Mouse (Mus musculus) MEL (cell line): ENCODE measurements around the gene Gm14137.

ENCODE experiments used
- BHLHE40 ChIP-seq: IDR thresholded peaks from 2 replicates; pipeline ENCODE4 v1.6.1; 2012; ENCODE audit warnings: low read depth, mild to moderate bottlenecking, inconsistent platforms, low read length, improper control_type of control experiment, borderline replicate concordance
- CTCF ChIP-seq, 3 experiments: IDR thresholded peaks in 2 of 3; conservative IDR thresholded peaks in 1 of 3; 2 replicates each; pipeline ENCODE4 v1.5.1; 2011 to 2012; ENCODE audit warnings: low read length in 3 of 3, low read depth in 2 of 3, mild to moderate bottlenecking in 2 of 3, improper control_type of control experiment in 1 of 3, inconsistent platforms in 1 of 3, mixed read lengths in 1 of 3, moderate library complexity in 1 of 3; ENCODE audit not compliant: control insufficient read depth in 1 of 3, insufficient read depth in 1 of 3, poor library complexity in 1 of 3, severe bottlenecking in 1 of 3
- E2F4 ChIP-seq: IDR thresholded peaks from 2 replicates; pipeline ENCODE4 v1.6.1; 2011; ENCODE audit warnings: low read depth, low read length, improper control_type of control experiment, borderline replicate concordance
- EP300 ChIP-seq, 2 experiments: IDR thresholded peaks; 2 replicates each; pipeline ENCODE4 v1.6.1; 2011; ENCODE audit warnings: improper control_type of control experiment in 2 of 2, low read length in 2 of 2, low read depth in 1 of 2, mild to moderate bottlenecking in 1 of 2
- GATA1 ChIP-seq: IDR thresholded peaks from 2 replicates; pipeline ENCODE4 v1.6.1; 2011; ENCODE audit warnings: low read depth, low read length, improper control_type of control experiment
- KAT2A ChIP-seq: conservative IDR thresholded peaks from 2 replicates; pipeline ENCODE4 v1.6.1; 2012; ENCODE audit warnings: low read depth, low read length, improper control_type of control experiment, inconsistent platforms
- NELFE ChIP-seq: IDR thresholded peaks from 2 replicates; pipeline ENCODE4 v1.6.1; 2011; ENCODE audit warnings: low read depth, low read length, improper control_type of control experiment
- POLR2A ChIP-seq, 2 experiments: IDR thresholded peaks; 2 replicates each; pipeline ENCODE4 v1.6.1; 2011 to 2012; ENCODE audit warnings: low read length in 2 of 2, mild to moderate bottlenecking in 2 of 2, control low read depth in 1 of 2, improper control_type of control experiment in 1 of 2, low read depth in 1 of 2, moderate library complexity in 1 of 2; ENCODE audit not compliant: control insufficient read depth in 1 of 2, insufficient read depth in 1 of 2, poor library complexity in 1 of 2
- POLR2AphosphoS2 ChIP-seq: IDR thresholded peaks from 2 replicates; pipeline ENCODE4 v1.6.1; 2011; ENCODE audit warnings: low read length, improper control_type of control experiment
- RCOR1 ChIP-seq: IDR thresholded peaks from 2 replicates; pipeline ENCODE4 v1.6.1; 2012; ENCODE audit warnings: low read depth, mild to moderate bottlenecking, inconsistent platforms, low read length, improper control_type of control experiment
- SIN3A ChIP-seq: IDR thresholded peaks from 2 replicates; pipeline ENCODE4 v1.6.1; 2012; ENCODE audit warnings: low read length, improper control_type of control experiment, inconsistent platforms
- UBTF ChIP-seq: IDR thresholded peaks from 2 replicates; pipeline ENCODE4 v1.6.1; 2012; ENCODE audit warnings: low read depth, mild to moderate bottlenecking, inconsistent platforms, low read length, improper control_type of control experiment, moderate library complexity, borderline replicate concordance; ENCODE audit not compliant: insufficient read depth
- USF1 ChIP-seq: IDR thresholded peaks from 2 replicates; pipeline ENCODE4 v1.6.1; 2014; ENCODE audit warnings: low read depth, mild to moderate bottlenecking, inconsistent platforms, low read length, improper control_type of control experiment, moderate library complexity
- ZNF384 ChIP-seq: IDR thresholded peaks from 2 replicates; pipeline ENCODE4 v1.6.1; 2012; ENCODE audit warnings: low read depth, mild to moderate bottlenecking, inconsistent platforms, low read length, improper control_type of control experiment

DNA sequence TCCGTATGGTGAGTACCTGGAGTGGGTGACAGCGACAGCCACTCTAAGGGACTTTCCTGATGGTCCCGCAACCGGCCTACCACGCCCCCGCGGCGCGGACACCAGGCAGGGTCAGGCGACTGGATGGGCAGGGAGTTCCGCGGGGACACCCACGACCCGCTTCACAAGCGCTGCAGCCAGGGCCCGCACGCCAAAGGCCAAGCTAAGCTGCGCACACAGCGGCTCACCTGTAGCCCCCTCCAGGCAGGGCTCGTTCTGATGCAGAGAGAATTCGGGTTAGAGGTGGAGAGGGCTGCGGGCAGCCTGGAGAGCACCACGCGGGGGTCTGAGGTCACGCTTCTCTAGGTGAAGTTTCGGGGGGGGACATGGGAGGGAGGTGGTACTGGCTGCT is 6.4 kb upstream of the Gm14137 start:
- no peak for TF ChIP-seq CTCF (IDR thresholded peaks at IDR 0.05 in 2 of 3, conservative IDR thresholded peaks at IDR 0.05 in 1 of 3; ENCODE audit: control insufficient read depth in 1 of 3, insufficient read depth in 1 of 3, low read depth in 2 of 3, low read length in 3 of 3, poor library complexity in 1 of 3, severe bottlenecking in 1 of 3)
- TF ChIP-seq KAT2A: no peak
- no peak for TF ChIP-seq USF1
- TF ChIP-seq ZNF384: no peak
- TF ChIP-seq RCOR1: no peak
- TF ChIP-seq POLR2A (IDR thresholded peaks at IDR 0.05; ENCODE audit: control insufficient read depth in 1 of 2, insufficient read depth in 1 of 2, low read depth in 1 of 2, low read length in 2 of 2, poor library complexity in 1 of 2): no peak
- no peak for TF ChIP-seq NELFE
- no peak for TF ChIP-seq GATA1
- TF ChIP-seq EP300 (IDR thresholded peaks at IDR 0.05; ENCODE audit: low read depth in 1 of 2, low read length in 2 of 2): no peak
- no peak for TF ChIP-seq BHLHE40
- TF ChIP-seq POLR2AphosphoS2: no peak
- no peak for TF ChIP-seq UBTF
- no peak for TF ChIP-seq E2F4
- no peak for TF ChIP-seq SIN3A
